Mouse (Mus musculus) cerebellum, adult 11-12 months (tissue): Measurements from ENCODE around the gene Sar1b.
"Not testable (repeated sequence)": the region's sequence is repeated elsewhere in the genome, so short reads cannot be mapped to it uniquely, and the experiment has no call there.

Experiments used
- DNase-seq: peaks from one replicate; pipeline ENCODE4 v3.0.0; 2022

Gene Sar1b

GRCm38 (mm10) chr11:51763213-51763907, at the start of gene Sar1b, which contains the start of gene Sec24a:
Gene Sar1b (plus strand): TSS chr11:51763687.
Gene Sec24a (minus strand): TSS chr11:51763634.
- peak; percentile 80 for DNase-seq

DNA sequence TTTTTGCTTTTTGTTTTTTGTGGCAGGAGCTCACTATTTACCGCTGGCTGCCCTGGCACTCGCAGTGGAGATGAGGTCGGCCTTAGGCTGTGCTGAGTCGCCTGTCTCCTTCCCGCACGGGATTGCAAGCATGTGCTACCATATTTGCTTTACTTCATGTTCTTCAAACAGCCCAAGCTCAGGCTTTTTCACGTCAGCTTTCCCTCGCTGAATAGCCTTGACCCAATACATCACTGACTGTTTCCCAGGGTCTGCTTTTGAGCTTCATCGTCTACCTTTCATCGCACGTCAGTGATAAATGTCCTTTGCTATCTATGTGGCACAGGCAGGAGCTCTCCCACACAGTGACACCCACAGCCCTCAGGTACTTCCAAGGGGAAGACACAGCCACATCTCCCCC, 42.4 kb upstream of the Sar1b start:
- no peak for DNase-seq

- no peak for DNase-seq
Measured at GRCm38 (mm10) chr11:51732883-51733282, 30.6 kb upstream of the Sar1b start.

GRCm38 (mm10) chr11:51734218-51734617, 29.3 kb upstream of the Sar1b start:
- not testable (repeated sequence) for DNase-seq

- DNase-seq: no peak
Measured at GRCm38 (mm10) chr11:51738651-51739403, 24.7 kb upstream of the Sar1b start.

- DNase-seq: no peak
Measured at GRCm38 (mm10) chr11:51740701-51741100, 22.8 kb upstream of the Sar1b start.

GRCm38 (mm10) chr11:51746096-51746495, 17.4 kb upstream of the Sar1b start:
- no peak for DNase-seq

DNA sequence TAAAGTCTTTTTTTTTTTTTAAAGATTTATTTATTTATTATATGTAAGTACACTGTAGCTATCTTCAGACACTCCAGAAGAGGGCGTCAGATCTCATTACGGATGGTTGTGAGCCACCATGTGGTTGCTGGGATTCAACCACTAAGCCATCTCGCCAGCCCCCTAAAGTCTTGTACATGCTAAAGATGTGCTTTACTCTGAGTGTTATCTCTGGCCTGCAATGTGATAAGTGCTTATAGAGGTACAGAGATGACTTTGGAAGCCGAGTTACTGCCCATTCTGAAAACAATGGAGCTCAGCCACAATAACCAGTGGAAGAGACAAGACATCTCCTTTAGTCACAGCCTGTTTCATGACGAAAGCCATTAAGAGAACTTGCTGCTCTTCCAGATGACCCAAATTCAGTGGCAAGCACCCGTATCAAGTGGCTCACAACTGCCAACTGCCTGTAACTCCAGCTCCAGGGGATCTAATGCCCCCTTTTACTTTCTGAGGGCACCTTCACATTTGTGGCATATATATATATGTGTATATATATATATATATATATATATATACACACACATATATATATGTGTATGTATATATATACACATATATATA, 11.8 kb upstream of the Sar1b start:
- not testable (repeated sequence) for DNase-seq

DNA sequence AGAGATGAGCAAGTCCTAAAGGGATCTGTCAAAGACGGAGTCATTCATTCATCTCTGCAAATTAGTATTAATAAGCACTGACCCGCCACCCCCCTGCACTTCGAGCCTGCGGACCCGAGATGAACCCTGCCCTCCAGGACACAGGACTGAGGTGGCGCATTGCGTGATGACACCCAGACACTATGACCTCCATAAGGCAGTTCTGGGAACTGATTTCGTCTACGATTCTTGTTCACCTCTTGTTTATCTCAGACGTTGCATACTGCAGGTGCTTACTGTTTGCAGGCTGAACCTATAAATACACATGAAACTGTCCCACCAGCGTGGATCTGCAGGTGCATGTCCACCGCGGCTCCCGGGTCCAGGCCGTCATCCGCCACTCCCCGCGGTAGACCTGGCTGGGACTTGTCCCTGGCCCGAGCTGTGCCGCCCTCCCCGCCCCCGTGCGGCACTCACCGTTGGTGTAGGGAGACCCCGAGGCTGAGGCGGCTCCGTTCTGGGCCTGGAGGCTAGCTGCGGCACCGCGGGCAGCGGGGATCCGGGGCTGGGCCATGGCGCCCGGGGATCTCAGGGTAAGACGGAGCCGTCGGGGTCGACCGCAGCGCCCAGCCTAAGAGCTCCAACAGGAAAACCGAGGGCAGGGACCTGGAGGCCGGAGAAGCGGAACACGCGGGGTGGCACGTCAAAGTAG, 7.7 kb upstream of the Sar1b start:
- no peak for DNase-seq

DNA sequence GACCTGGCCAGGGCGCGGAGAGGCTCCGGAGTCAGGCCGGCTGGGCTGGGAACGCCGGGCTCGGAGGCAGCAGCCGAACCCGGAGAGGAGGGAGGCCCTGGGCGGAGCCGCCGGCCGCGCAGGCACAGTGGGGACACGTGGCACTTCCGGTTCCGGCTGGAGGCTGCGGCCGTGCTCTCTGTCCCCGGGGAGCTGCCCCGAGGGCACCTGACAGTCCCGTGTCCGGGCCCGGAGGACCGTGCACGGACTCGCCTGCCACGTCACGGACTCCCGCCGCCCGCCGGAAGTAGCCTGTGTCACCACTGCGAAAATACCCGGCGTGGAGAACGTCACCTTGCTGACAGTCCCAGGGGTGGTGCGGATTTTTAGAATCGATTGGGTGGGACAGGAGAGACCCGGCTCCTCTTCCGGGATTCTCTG, 7.1 kb upstream of the Sar1b start:
- DNase-seq: peak; percentile 94

GRCm38 (mm10) chr11:51757023-51757422, 6.5 kb upstream of the Sar1b start:
- no peak for DNase-seq

GRCm38 (mm10) chr11:51757625-51758024, 5.9 kb upstream of the Sar1b start:
- no peak for DNase-seq

DNA sequence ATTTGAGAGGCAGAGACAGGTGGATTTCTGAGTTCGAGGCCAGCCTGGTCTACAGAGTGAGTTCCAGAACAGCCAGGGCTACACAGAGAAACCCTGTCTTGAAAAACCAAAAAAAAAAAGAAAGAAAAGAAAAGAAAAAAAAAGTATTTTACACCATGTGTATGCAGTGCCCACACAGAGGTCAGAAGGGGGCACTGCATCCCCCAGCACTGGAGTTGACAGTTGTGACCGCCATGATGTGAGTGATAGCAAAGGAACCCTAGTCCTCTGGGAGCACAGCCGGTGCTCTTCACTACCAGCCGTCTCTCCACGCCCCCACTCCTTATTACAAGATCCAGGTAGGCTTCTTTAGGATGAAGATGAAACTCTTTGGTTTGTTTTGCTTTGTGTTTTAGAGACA, 5.3 kb upstream of the Sar1b start:
- DNase-seq: not testable (repeated sequence)

DNA sequence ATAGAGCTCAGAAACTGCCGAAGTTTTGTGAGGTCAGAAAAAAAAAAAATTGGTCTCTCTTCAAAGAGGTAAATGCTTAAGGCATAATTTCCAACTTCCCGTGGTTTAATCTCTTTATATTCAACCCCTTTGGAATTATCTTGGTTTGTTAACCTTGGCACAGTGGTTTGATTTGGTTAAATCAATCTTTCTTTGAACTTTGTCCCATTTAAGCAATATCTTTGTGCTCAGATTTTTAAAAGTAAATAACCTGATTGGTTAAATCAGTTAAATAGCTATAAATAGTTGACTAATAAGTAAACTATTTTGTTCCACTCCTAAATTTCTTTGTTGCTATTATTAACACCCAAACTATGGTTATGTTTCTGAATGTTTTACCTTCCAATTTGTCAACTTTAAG, 4.2 kb upstream of the Sar1b start:
- DNase-seq: no peak

- DNase-seq: no peak
Measured at GRCm38 (mm10) chr11:51759941-51760657, 3.4 kb upstream of the Sar1b start.

GRCm38 (mm10) chr11:51761241-51761640, 2.2 kb upstream of the Sar1b start:
- no peak for DNase-seq

GRCm38 (mm10) chr11:51763955-51764354, 468 bp downstream of the Sar1b start:
- DNase-seq: no peak

DNA sequence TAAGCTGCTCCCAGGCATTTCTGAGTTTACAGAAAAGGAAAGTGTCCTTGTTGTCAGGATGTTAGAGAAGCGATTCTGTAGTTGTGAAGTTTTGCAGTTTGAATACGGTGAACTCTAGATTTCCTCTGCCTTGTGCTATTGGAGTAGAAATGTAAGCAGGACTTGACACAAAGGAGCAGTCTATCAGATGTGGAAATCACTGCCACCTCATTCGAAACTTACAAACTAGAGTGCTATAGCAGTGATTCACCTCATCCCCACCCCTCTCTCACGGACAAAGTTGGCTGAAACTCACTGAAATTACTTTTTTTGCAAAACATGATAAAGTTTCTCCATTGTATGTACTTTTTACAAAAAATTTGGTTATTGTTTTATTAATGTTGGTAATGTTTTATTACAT, 1.3 kb downstream of the Sar1b start:
- DNase-seq: no peak

DNA sequence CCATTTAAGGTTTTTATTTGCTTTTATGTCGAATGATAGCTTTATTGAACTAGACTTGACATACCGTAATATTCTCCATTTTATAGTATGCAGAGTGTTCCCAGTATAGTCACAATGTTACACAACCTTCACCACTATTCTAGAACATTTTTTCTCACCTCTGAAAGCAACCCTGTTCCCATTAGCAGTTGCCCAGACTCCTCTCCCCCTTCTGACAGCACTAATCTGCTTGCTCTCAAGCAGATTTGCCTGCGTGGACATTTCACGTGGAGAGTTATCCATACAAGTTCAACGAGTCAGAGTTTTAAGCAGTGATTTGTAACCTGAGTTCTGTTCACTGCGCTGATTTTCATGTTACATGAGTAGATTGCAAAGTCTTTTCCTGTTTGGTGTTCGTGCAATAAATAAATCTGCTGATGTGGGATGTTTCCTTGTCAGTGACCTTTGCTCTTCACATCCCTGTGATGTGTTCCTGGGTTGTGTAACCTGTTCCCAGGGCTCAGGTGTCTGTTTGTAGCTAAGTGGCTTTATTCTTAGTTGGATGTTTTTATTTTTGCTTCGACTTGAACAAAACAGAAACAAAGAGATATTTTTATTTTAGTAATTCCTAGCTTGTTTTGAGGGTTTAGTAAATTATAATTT, 4.2 kb downstream of the Sar1b start:
- DNase-seq: no peak

DNA sequence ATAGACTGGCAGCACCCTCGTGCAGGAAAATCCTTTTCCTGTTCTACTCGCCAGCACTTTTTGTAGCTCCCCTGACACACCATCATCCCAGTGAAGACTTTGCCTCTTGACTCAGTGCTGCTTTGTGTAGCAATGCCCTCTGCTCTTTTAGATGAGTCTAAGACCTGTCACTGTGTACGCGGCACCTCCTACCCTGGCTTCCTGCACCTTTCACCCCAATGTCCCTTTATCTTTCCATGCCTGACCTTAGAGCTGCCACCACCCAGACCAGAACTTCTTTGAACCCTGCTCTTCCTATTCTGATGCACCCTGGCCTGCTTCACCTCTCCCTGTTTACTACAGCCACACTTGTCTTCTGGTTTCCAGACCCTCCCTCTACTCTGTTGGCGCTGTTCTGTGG, 4.8 kb downstream of the Sar1b start:
- no peak for DNase-seq

GRCm38 (mm10) chr11:51775507-51775906, 12.0 kb downstream of the Sar1b start:
- DNase-seq: no peak

DNA sequence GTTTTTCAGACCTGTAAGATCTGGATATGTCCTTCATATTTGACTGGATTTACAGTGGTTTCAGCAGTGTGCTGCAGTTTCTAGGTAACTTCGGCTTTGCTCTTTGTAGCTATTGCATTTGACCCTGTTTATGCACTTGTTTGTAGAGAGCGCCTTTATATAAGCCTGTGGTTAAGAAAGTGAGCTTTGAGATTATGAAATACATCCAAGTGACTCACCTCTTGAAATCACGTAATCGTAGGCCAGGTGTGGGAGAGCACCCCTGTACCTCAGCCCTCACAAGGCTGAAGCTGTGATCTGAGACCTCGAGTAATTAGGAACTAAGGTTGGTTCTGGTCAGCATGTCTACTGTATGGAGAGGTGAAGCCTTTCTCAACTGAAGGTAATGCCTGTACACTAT, 14.0 kb downstream of the Sar1b start:
- no peak for DNase-seq
